Comparison of ENCODE assay signal across 9 mouse cellular contexts in genomic region chr11:102228646-102229268, GRCm38 (mm10). TPM values are rescaled to one million over a fixed set of nuclear protein-coding genes. Genes with fewer than 3 reads are reported as not detected.
DNase-seq lines count a peak whose midpoint lies in the region; ATAC-seq and TF ChIP-seq lines count a peak whose summit lies in the region.
"Had no signal": no experiment of that assay in that cellular context is flagged by ENCODE, and none has a peak within 500 bp of the region (broad histone marks: within the 10 kb centered on the region; RNA-seq: fewer than 3 reads in every experiment).

No protein-coding gene starts in this region.

- H3K27me3 ChIP-seq in C2C12 (ENCODE audit: control insufficient read depth, insufficient read depth, insufficient read length) = no peaks in the 10 kb centered on the region
- H3K27me3 ChIP-seq in forebrain, embryonic 12.5 days = peaks cover 20% of the 10 kb centered on the region; the same call in 1 of the 2 replicates
- H3K27me3 ChIP-seq in liver, embryonic 12.5 days (replicated peaks) = peaks cover 56% of the 10 kb centered on the region

- ATAC-seq in forebrain, embryonic 12.5 days (ENCODE audit: low FRiP score) = no peak
- ATAC-seq in liver, embryonic 12.5 days = no peak

- H3K4me3 ChIP-seq in C2C12 (ENCODE audit: insufficient read depth, poor library complexity, severe bottlenecking) = peak overlapping the region; percentile 53
- H3K4me3 ChIP-seq in forebrain, embryonic 12.5 days (replicated peaks) = peak overlapping the region; percentile 91
- H3K4me3 ChIP-seq in liver, embryonic 12.5 days = peak overlapping the region; percentile 89

- WGBS in forebrain, embryonic 12.5 days = 16% methylated on average over 7 of the region's 7 CpGs
- WGBS in liver, embryonic 12.5 days (ENCODE audit: insufficient replicate concordance) = 19% methylated on average over 7 of the region's 7 CpGs

- peak overlapping the region; percentile 84 for H3K4me2 ChIP-seq in forebrain, embryonic 12.5 days
- H3K4me2 ChIP-seq in liver, embryonic 12.5 days = peak overlapping the region; percentile 98

- intact Hi-C loops in heart, postnatal 36 days (cut with DNase I) = no loop called here

- peaks cover 2% of the 10 kb centered on the region for H3K79me3 ChIP-seq in C2C12 (ENCODE audit: low read depth)

- TF ChIP-seq CTCF in C2C12 (IDR thresholded peaks at IDR 0.05; ENCODE audit: control insufficient read depth, insufficient read depth, insufficient read length) = no peak

- H3K9me3 ChIP-seq in forebrain, embryonic 12.5 days = no peaks in the 10 kb centered on the region
- no peaks in the 10 kb centered on the region for H3K9me3 ChIP-seq in liver, embryonic 12.5 days (replicated peaks)

- peak overlapping the region; percentile 16 for H3ac ChIP-seq in C2C12 (ENCODE audit: control insufficient read depth, insufficient read length, low read depth)

- peak; percentile 91 for DNase-seq in heart, adult 11 months
- DNase-seq in heart, postnatal 36 days = no peak
- DNase-seq in spleen, adult 12 weeks (ENCODE audit: low spot score) = no peak
- no peak for DNase-seq in gastrocnemius, postnatal 4 days (ENCODE audit: low spot score in 2 of 2)
- DNase-seq in urinary bladder, postnatal 4 days (ENCODE audit: low spot score in 2 of 2) = no peak

- H3K9ac ChIP-seq in forebrain, embryonic 12.5 days = peak overlapping the region; percentile 91
- H3K9ac ChIP-seq in liver, embryonic 12.5 days = peak overlapping the region; percentile 93

- peak overlapping the region; percentile 94 for H3K27ac ChIP-seq in forebrain, embryonic 12.5 days
- H3K27ac ChIP-seq in liver, embryonic 12.5 days = 0 out of 2 replicates have a peak overlapping the region, but pooled peaks have one; percentile 89

- H3K4me1 ChIP-seq in forebrain, embryonic 12.5 days = peaks cover 59% of the 10 kb centered on the region
- peaks cover 50% of the 10 kb centered on the region for H3K4me1 ChIP-seq in liver, embryonic 12.5 days

- H3K36me3 ChIP-seq in C2C12 (ENCODE audit: control insufficient read depth, insufficient read depth) = no peaks in the 10 kb centered on the region
- H3K36me3 ChIP-seq in forebrain, embryonic 12.5 days (replicated peaks) = no peaks in the 10 kb centered on the region
- no peaks in the 10 kb centered on the region for H3K36me3 ChIP-seq in liver, embryonic 12.5 days

- H3K79me2 ChIP-seq in C2C12 (ENCODE audit: control insufficient read depth, insufficient read depth) = no peaks in the 10 kb centered on the region

TF ChIP-seq in C2C12, 6 proteins besides CTCF, POLR2A, EP300 and RAD21:
- TF ChIP-seq FOSL1 (IDR thresholded peaks at IDR 0.05; ENCODE audit: insufficient read depth, low read length, poor library complexity, severe bottlenecking) = no peak
- no peak for TF ChIP-seq USF1 (IDR thresholded peaks at IDR 0.05; ENCODE audit: low read depth)
- TF ChIP-seq MAX (IDR thresholded peaks at IDR 0.05) = no peak
- TF ChIP-seq CEBPB (IDR thresholded peaks at IDR 0.05; ENCODE audit: low read depth) = no peak

RNA-seq across cellular contexts. Expression of gene Hdac5, which starts 1.2 kb away (rescaled TPM):
- total RNA-seq in heart, postnatal 36 days (2021) = 100 to 1,000 TPM; 141 to 143 TPM
- 74.9 TPM for polyA plus RNA-seq in C2C12 (2012; fragmentation: generic; extraction: Trizol)
- 68.8 and 70.6 TPM in 2 replicates for polyA plus RNA-seq in forebrain, embryonic 12.5 days (2016; fragmentation: Nextera tagmentation; extraction: Ambion mirVana)
- polyA plus RNA-seq in liver, embryonic 12.5 days (2016; fragmentation: Nextera tagmentation; extraction: Ambion mirVana) = 21.7 and 23.1 TPM in 2 replicates
- total RNA-seq in gastrocnemius, postnatal 4 days (2021) = 100 to 1,000 TPM; 110 to 112 TPM

RNA-seq across cellular contexts. Expression of gene BC030867, which starts 19.9 kb away (rescaled TPM):
- under 1 TPM; 0.14 to 0.25 TPM for total RNA-seq in heart, postnatal 36 days (2021)
- polyA plus RNA-seq in C2C12 (2012; fragmentation: generic; extraction: Trizol) = 12.0 TPM
- 18.5 and 19.4 TPM in 2 replicates for polyA plus RNA-seq in forebrain, embryonic 12.5 days (2016; fragmentation: Nextera tagmentation; extraction: Ambion mirVana)
- 19.5 and 19.7 TPM in 2 replicates for polyA plus RNA-seq in liver, embryonic 12.5 days (2016; fragmentation: Nextera tagmentation; extraction: Ambion mirVana)
- 1 to 10 TPM; 2.3 to 2.6 TPM for total RNA-seq in gastrocnemius, postnatal 4 days (2021)
- total RNA-seq: neutrophil, adult 5-6 weeks had no signal

RNA-seq across cellular contexts. Expression of gene G6pc3, which starts 39.3 kb away (rescaled TPM):
- total RNA-seq in heart, postnatal 36 days (2021) = 10 to 100 TPM; 45.1 to 47.3 TPM
- 40.4 TPM for polyA plus RNA-seq in C2C12 (2012; fragmentation: generic; extraction: Trizol)
- polyA plus RNA-seq in forebrain, embryonic 12.5 days (2016; fragmentation: Nextera tagmentation; extraction: Ambion mirVana) = 26.6 and 28.3 TPM in 2 replicates
- polyA plus RNA-seq in liver, embryonic 12.5 days (2016; fragmentation: Nextera tagmentation; extraction: Ambion mirVana) = 18.0 and 19.7 TPM in 2 replicates
- total RNA-seq in gastrocnemius, postnatal 4 days (2021) = 10 to 100 TPM; 28.1 to 32.0 TPM

RNA-seq across cellular contexts. Expression of gene Asb16, which starts 39.8 kb away (rescaled TPM):
- total RNA-seq in heart, postnatal 36 days (2021) = 1 to 10 TPM in 1 of 2 experiments, under 1 TPM in 1; 0.73 to 1.1 TPM
- not detected for polyA plus RNA-seq in C2C12 (2012; fragmentation: generic; extraction: Trizol)
- polyA plus RNA-seq in forebrain, embryonic 12.5 days (2016; fragmentation: Nextera tagmentation; extraction: Ambion mirVana) = not detected in 2 replicates
- polyA plus RNA-seq in liver, embryonic 12.5 days (2016; fragmentation: Nextera tagmentation; extraction: Ambion mirVana) = 0.05 TPM in 1 of 2 replicates, not detected in the other
- total RNA-seq in gastrocnemius, postnatal 4 days (2021) = 10 to 100 TPM; 25.7 to 31.1 TPM
- total RNA-seq: neutrophil, adult 5-6 weeks had no signal

RNA-seq across cellular contexts. Expression of gene Lsm12, which starts 43.7 kb away (rescaled TPM):
- total RNA-seq in heart, postnatal 36 days (2021) = 10 to 100 TPM; 44.7 to 52.6 TPM
- 43.0 TPM for polyA plus RNA-seq in C2C12 (2012; fragmentation: generic; extraction: Trizol)
- 136 and 139 TPM in 2 replicates for polyA plus RNA-seq in forebrain, embryonic 12.5 days (2016; fragmentation: Nextera tagmentation; extraction: Ambion mirVana)
- 84.3 and 85.8 TPM in 2 replicates for polyA plus RNA-seq in liver, embryonic 12.5 days (2016; fragmentation: Nextera tagmentation; extraction: Ambion mirVana)
- total RNA-seq in gastrocnemius, postnatal 4 days (2021) = 10 to 100 TPM; 75.1 to 78.3 TPM
